Mouse (Mus musculus) CH12.LX (cell line): ENCODE measurements around the gene Unc119. TPM values are rescaled to one million over a fixed set of nuclear protein-coding genes. Genes with fewer than 3 reads are reported as not detected.
A peak's percentile ranks its signal among the peaks of the same experiment; 100 is the strongest.

Experiments
- DNase-seq: peaks from one replicate; pipeline ENCODE4 v3.0.0-alpha.2; 2013; ENCODE audit errors: extremely low read depth
- H3K27ac ChIP-seq: 2 replicates; pipeline ENCODE4 v1.5.1; 2012; ENCODE audit warnings: low read depth, mild to moderate bottlenecking, control low read depth, moderate library complexity; ENCODE audit not compliant: insufficient read depth
- H3K27me3 ChIP-seq: replicated peaks from 2 replicates; pipeline ENCODE3; 2012; ENCODE audit warnings: inconsistent platforms
- H3K36me3 ChIP-seq, 2 experiments: replicated peaks in 1 of 2; 2 replicates each; pipeline versions ENCODE3 to v1.6.1; 2012; ENCODE audit warnings: inconsistent platforms in 1 of 2, low read length in 1 of 2, mild to moderate bottlenecking in 1 of 2, mixed read lengths in 1 of 2, moderate library complexity in 1 of 2; ENCODE audit not compliant: control insufficient read depth in 1 of 2, insufficient read depth in 1 of 2
- H3K4me1 ChIP-seq, 2 experiments: 2 replicates each; pipeline ENCODE4 v1.6.1; 2012; ENCODE audit warnings: inconsistent platforms in 1 of 2, moderate library complexity in 1 of 2; ENCODE audit not compliant: insufficient read depth in 2 of 2, control insufficient read depth in 1 of 2
- H3K4me2 ChIP-seq: 2 replicates; pipeline ENCODE4 v1.6.1; 2012; ENCODE audit warnings: low read depth, mild to moderate bottlenecking, control low read depth; ENCODE audit not compliant: poor library complexity, insufficient read depth, severe bottlenecking
- H3K4me3 ChIP-seq, 3 experiments: fragments of 150-350 bp in 1 of 3; sonication (generic) in 1 of 3; replicated peaks in 1 of 3; 2 replicates each; pipeline versions ENCODE3 to v1.5.1; 2011 to 2012; ENCODE audit warnings: low read depth in 2 of 3, low read length in 2 of 3, mild to moderate bottlenecking in 2 of 3, moderate library complexity in 2 of 3, control low read depth in 1 of 3, improper control_type of control experiment in 1 of 3, inconsistent platforms in 1 of 3, mixed read lengths in 1 of 3; ENCODE audit not compliant: poor library complexity in 1 of 3
- H3K79me2 ChIP-seq: replicated peaks from 2 replicates; pipeline ENCODE4 v1.6.1; 2012; ENCODE audit warnings: mild to moderate bottlenecking, moderate library complexity; ENCODE audit not compliant: control insufficient read depth, poor library complexity, insufficient read depth, severe bottlenecking; ENCODE audit errors: extremely low read depth
- H3K9ac ChIP-seq: 2 replicates; pipeline ENCODE4 v1.6.1; 2012; ENCODE audit warnings: low read depth, mild to moderate bottlenecking, control low read depth, moderate library complexity; ENCODE audit not compliant: insufficient read depth
- H3K9me3 ChIP-seq: replicated peaks from 2 replicates; pipeline ENCODE3; 2012; ENCODE audit warnings: low read length, inconsistent platforms, mixed read lengths
- BHLHE40 ChIP-seq: IDR thresholded peaks from 2 replicates; pipeline ENCODE4 v1.6.1; 2011; ENCODE audit warnings: mild to moderate bottlenecking, low read depth, low read length, improper control_type of control experiment
- CTCF ChIP-seq, 2 experiments: IDR thresholded peaks in 1 of 2; conservative IDR thresholded peaks in 1 of 2; 2 replicates each; pipeline ENCODE4 v1.5.1; 2011 to 2012; ENCODE audit warnings: low read depth in 2 of 2, low read length in 2 of 2, improper control_type of control experiment in 1 of 2, inconsistent platforms in 1 of 2, mild to moderate bottlenecking in 1 of 2, moderate library complexity in 1 of 2
- E2F4 ChIP-seq: IDR thresholded peaks from 2 replicates; pipeline ENCODE4 v1.6.1; 2011; ENCODE audit warnings: low read depth, low read length, improper control_type of control experiment; ENCODE audit not compliant: insufficient replicate concordance
- ELF1 ChIP-seq: IDR thresholded peaks from 2 replicates; pipeline ENCODE4 v1.6.1; 2014; ENCODE audit warnings: low read depth, mild to moderate bottlenecking, inconsistent platforms, low read length, improper control_type of control experiment
- GABPA ChIP-seq: IDR thresholded peaks from 2 replicates; pipeline ENCODE4 v1.6.1; 2012; ENCODE audit warnings: low read depth, low read length, improper control_type of control experiment, inconsistent platforms; ENCODE audit not compliant: insufficient replicate concordance
- HCFC1 ChIP-seq: IDR thresholded peaks from 2 replicates; pipeline ENCODE4 v1.6.1; 2012; ENCODE audit warnings: low read depth, mild to moderate bottlenecking, inconsistent platforms, low read length, improper control_type of control experiment
- IRF4 ChIP-seq: IDR thresholded peaks from 2 replicates; pipeline ENCODE4 v1.6.1; 2014; ENCODE audit warnings: low read depth, mild to moderate bottlenecking, inconsistent platforms, low read length, improper control_type of control experiment
- JUND ChIP-seq: conservative IDR thresholded peaks from 2 replicates; pipeline ENCODE4 v1.6.1; 2011; ENCODE audit warnings: low read depth, low read length, improper control_type of control experiment
- KAT2A ChIP-seq: IDR thresholded peaks from 2 replicates; pipeline ENCODE4 v1.6.1; 2012; ENCODE audit warnings: low read length, improper control_type of control experiment, inconsistent platforms; ENCODE audit not compliant: insufficient replicate concordance
- MAFK ChIP-seq: IDR thresholded peaks from 2 replicates; pipeline ENCODE4 v1.6.1; 2011; ENCODE audit warnings: low read length, improper control_type of control experiment; ENCODE audit not compliant: insufficient replicate concordance
- MEF2A ChIP-seq: IDR thresholded peaks from 2 replicates; pipeline ENCODE4 v1.6.1; 2014; ENCODE audit warnings: low read depth, mild to moderate bottlenecking, inconsistent platforms, low read length, improper control_type of control experiment, borderline replicate concordance
- MXI1 ChIP-seq: IDR thresholded peaks from 2 replicates; pipeline ENCODE4 v1.6.1; 2011; ENCODE audit warnings: mild to moderate bottlenecking, low read depth, low read length, improper control_type of control experiment
- MYC ChIP-seq: IDR thresholded peaks from 2 replicates; pipeline ENCODE4 v1.6.1; 2011; ENCODE audit warnings: low read depth, mild to moderate bottlenecking, improper control_type of control experiment, low read length
- NELFE ChIP-seq: IDR thresholded peaks from 2 replicates; pipeline ENCODE4 v1.6.1; 2011; ENCODE audit warnings: low read depth, low read length, improper control_type of control experiment
- NRF1 ChIP-seq: IDR thresholded peaks from 2 replicates; pipeline ENCODE4 v1.6.1; 2014; ENCODE audit warnings: low read depth, mild to moderate bottlenecking, inconsistent platforms, low read length, improper control_type of control experiment, moderate library complexity
- PAX5 ChIP-seq: IDR thresholded peaks from 2 replicates; pipeline ENCODE4 v1.6.1; 2012; ENCODE audit warnings: low read length, inconsistent platforms, mixed read lengths
- RAD21 ChIP-seq: IDR thresholded peaks from 2 replicates; pipeline ENCODE4 v1.6.1; 2011; ENCODE audit warnings: low read depth, mild to moderate bottlenecking, low read length, improper control_type of control experiment, moderate library complexity
- RCOR1 ChIP-seq: conservative IDR thresholded peaks from 2 replicates; pipeline ENCODE4 v1.6.1; 2012; ENCODE audit warnings: low read depth, mild to moderate bottlenecking, inconsistent platforms, low read length, improper control_type of control experiment
- SIN3A ChIP-seq: IDR thresholded peaks from 2 replicates; pipeline ENCODE4 v1.6.1; 2012; ENCODE audit warnings: low read length, improper control_type of control experiment, inconsistent platforms
- SMC3 ChIP-seq: IDR thresholded peaks from 2 replicates; pipeline ENCODE4 v1.6.1; 2011; ENCODE audit warnings: low read depth, low read length, improper control_type of control experiment
- ZC3H11A ChIP-seq: IDR thresholded peaks from 2 replicates; pipeline ENCODE4 v1.6.1; 2012; ENCODE audit warnings: low read depth, mild to moderate bottlenecking, inconsistent platforms, low read length, improper control_type of control experiment
- ZKSCAN1 ChIP-seq: IDR thresholded peaks from 2 replicates; pipeline ENCODE4 v1.6.1; 2012; ENCODE audit warnings: low read depth, inconsistent platforms, low read length, improper control_type of control experiment, borderline replicate concordance
- dilution Hi-C: fragments of 300-500 bp; cut with MboI; formaldehyde crosslinking; loops from 2 replicates; pipeline ENCODE4 v1.14.3; 2020; ENCODE audit warnings: low sequenced_read_pairs; ENCODE audit not compliant: extremely low pct_unique_long_range_greater_than_20kb, extremely low pct_ligation_motif_present
- in situ Hi-C: fragments of 300-500 bp; cut with MboI; formaldehyde crosslinking; loops from 3 replicates; pipeline ENCODE4 v1.14.3; 2019; ENCODE audit warnings: low sequenced_read_pairs, low pct_ligation_motif_present, low pct_unique_long_range_greater_than_20kb, mixed read lengths
- polyA plus RNA-seq: library from polyadenylated mRNA; unstranded; fragments of >175 nt; gene quantifications from 2 replicates; pipeline ENCODE4 v1.2.1, GENCODE M21; 2012; ENCODE audit warnings: low read depth; ENCODE audit not compliant: insufficient read length
- total RNA-seq, 2 experiments: library from RNA; depleted of rRNA; stranded (reverse); fragments of 300-350 nt in 1 of 2; fragments of >200 nt in 1 of 2; gene quantifications; 2 replicates each; pipeline ENCODE4 v1.2.3; 2012 to 2014

The Unc119 gene
- total and polyA plus RNA-seq, 3 experiments = 81.6 to 227 (median 173) TPM

- no peak overlapping the region for H3K4me3 ChIP-seq
- no peaks in the 10 kb centered on the region for H3K79me2 ChIP-seq
- no peak overlapping the region for H3K27ac ChIP-seq
- TF ChIP-seq SIN3A (peak; percentile 35; the same call in 1 of the 2 replicates), JUND (no peak), NELFE (peak; percentile 20; the same call in 1 of the 2 replicates), MXI1 (no peak), HCFC1 (peak; percentile 12; the same call in 1 of the 2 replicates), PAX5 (no peak), MEF2A (no peak), RAD21 (peak; percentile 83), GABPA (no peak), IRF4 (no peak), ELF1 (no peak), KAT2A (no peak), MAFK (no peak), RCOR1 (0 out of 2 replicates have a peak, but pooled peaks have one; percentile 9), E2F4 (no peak), ZKSCAN1 (no peak), NRF1 (no peak), CTCF (conservative IDR thresholded peaks at IDR 0.05 in 1 of 2, IDR thresholded peaks at IDR 0.05 in 1 of 2; ENCODE audit: low read depth in 2 of 2, low read length in 2 of 2) (peak; percentile 80 to 95), MYC (no peak), BHLHE40 (0 out of 2 replicates have a peak, but pooled peaks have one; percentile 8), ZC3H11A (no peak), SMC3 (peak; percentile 70)
- no peak overlapping the region for H3K9ac ChIP-seq
- in situ Hi-C loops = no loop called here
- H3K4me2 ChIP-seq = no peak overlapping the region
- dilution Hi-C loops = no loop called here
- no peaks in the 10 kb centered on the region for H3K9me3 ChIP-seq
- H3K36me3 ChIP-seq = no peaks in the 10 kb centered on the region
- peak; percentile 78 for DNase-seq
- no peaks in the 10 kb centered on the region for H3K27me3 ChIP-seq
- H3K4me1 ChIP-seq = peaks cover 6 to 43% of the 10 kb centered on the region in 2 experiments
Measured at GRCm38 (mm10) chr11:78355471-78356238, 12.4 kb downstream of the Unc119 start.
